Mouse (Mus musculus) left cerebral cortex, postnatal 25 days (tissue): ENCODE results near the gene Fbxo11. TPM values are rescaled to one million over a fixed set of nuclear protein-coding genes. Genes with fewer than 3 reads are reported as not detected.
"Not testable (repeated sequence)": the region's sequence is repeated elsewhere in the genome, so short reads cannot be mapped to it uniquely, and the experiment has no call there.

Experiments used
- DNase-seq, 2 experiments: peaks; one replicate each; pipeline ENCODE4 v3.0.0; 2022; ENCODE audit warnings: low spot score in 2 of 2, mixed read lengths in 1 of 2
- intact Hi-C: fragments of 180-260 bp; cut with DNase I; formaldehyde crosslinking; loops from one replicate; pipeline ENCODE4 v1.15.1; 2025
- total RNA-seq, 2 experiments: library from RNA; stranded (reverse); gene quantifications; 2 replicates each; pipeline ENCODE4 v1.2.3; 2021

The Fbxo11 gene
- total RNA-seq, 2 experiments from 2014 or later: 118 to 119 TPM

- peak; percentile 55 to 78 for DNase-seq
- intact Hi-C loops: no loop called here
These were observed 35.7 kb downstream of the Fbxo11 start for GRCm38 (mm10) chr17:88029194-88029970.

GRCm38 (mm10) chr17:88025227-88025626 is 39.9 kb downstream of the Fbxo11 start:
- intact Hi-C loops: loop anchor here (1.0 kb wide), 1 partner anchor 226 kb away; no protein-coding TSS in a partner anchor
- DNase-seq: peak; percentile 63 to 65

DNA sequence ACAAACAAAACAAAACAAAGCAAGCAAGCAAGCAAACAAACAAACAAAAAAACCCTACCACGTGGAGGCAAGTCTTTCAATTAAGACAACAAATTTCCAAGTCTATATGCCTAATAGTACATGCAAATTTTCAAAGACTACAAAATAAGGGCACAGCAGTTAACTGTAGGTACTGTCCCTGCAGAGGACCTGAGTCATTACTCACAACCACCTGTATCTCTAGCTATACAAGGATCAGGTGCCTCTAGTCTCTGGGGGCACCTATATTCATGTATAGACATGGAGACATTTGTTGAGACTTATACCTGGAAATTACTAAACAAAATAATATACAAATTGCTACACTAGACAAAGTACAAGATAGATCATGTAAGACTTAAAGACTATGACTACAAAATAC is 41.2 kb downstream of the Fbxo11 start:
- intact Hi-C loops: no loop called here
- DNase-seq: no peak

GRCm38 (mm10) chr17:88016027-88016426 is 49.1 kb downstream of the Fbxo11 start:
- DNase-seq, intact Hi-C loops: not testable (repeated sequence)

DNA sequence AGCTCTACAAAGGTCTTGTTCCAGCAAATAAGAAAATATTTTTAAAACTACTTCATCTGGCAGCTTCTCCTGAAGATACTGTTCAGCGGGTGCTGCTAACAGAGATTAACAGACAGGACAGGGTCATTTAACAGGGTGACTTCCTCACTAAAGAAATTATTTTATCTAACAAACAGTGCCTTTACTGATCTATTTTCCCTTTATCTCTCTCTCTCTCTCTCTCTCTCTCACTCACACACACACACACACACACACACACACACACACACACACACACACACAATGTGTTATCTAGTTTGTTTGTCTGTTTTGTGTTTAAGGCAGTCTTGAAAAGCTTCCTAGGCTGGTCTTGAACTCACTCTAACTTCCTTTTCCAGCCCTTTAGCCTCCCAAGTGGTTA is 50.6 kb downstream of the Fbxo11 start:
- no peak for DNase-seq
- intact Hi-C loops: no loop called here

- no peak for DNase-seq
- intact Hi-C loops: no loop called here
These were observed 58.1 kb downstream of the Fbxo11 start for GRCm38 (mm10) chr17:88006956-88007355.

GRCm38 (mm10) chr17:88004892-88005291 is 60.2 kb downstream of the Fbxo11 start:
- intact Hi-C loops: no loop called here
- no peak for DNase-seq

- no peak for DNase-seq
- intact Hi-C loops: no loop called here
These were observed 67.3 kb downstream of the Fbxo11 start for GRCm38 (mm10) chr17:87997808-87998207.

DNA sequence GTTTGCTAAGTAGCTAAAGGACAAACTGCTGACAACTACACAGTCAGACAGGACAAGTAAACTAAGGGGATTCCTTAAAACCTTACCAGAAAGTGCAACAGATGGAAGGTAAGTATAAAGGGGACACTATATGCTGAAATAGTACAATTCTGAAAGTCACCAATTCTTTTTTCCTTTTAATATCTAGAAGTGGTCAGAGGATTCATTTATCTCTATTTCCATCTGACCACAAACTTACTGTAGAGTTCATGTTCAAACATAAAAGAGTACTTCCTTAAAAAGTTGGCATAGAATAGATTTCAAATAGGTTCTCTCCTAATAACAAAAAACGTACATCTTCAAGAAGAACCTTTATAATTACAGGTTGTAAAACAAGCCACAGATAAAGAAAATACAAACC is 71.8 kb downstream of the Fbxo11 start:
- intact Hi-C loops: no loop called here
- no peak for DNase-seq

DNA sequence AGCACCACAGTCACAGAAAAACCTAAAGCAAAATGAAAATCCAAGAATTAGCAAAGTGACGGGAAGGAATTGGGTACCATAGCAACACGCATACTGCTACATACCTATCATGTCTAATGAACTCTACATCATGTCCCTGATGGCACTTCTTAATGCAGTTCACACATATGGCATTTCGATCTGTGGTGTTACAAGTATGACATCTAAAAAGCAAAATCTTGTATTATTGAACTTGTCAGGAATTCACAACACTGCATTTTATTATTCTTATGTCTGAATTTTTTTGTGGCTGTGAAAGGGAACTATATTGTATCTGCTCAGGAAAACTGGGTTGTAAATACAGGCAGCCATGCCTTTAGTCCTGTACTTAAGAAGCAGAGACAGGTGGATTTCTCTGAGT is 72.9 kb downstream of the Fbxo11 start:
- intact Hi-C loops: no loop called here
- DNase-seq: no peak

- no peak for DNase-seq
These were observed 77.6 kb downstream of the Fbxo11 start for GRCm38 (mm10) chr17:87987507-87987906.

GRCm38 (mm10) chr17:87985916-87986315 is 79.2 kb downstream of the Fbxo11 start:
- no peak for DNase-seq
- intact Hi-C loops: no loop called here

More at GRCm38 (mm10) chr17:87987507-87987906, 77.6 kb downstream of the Fbxo11 start:
- intact Hi-C loops: no loop called here

- intact Hi-C loops: no loop called here
- no peak for DNase-seq
These were observed 80.5 kb downstream of the Fbxo11 start for GRCm38 (mm10) chr17:87984440-87985214.

DNA sequence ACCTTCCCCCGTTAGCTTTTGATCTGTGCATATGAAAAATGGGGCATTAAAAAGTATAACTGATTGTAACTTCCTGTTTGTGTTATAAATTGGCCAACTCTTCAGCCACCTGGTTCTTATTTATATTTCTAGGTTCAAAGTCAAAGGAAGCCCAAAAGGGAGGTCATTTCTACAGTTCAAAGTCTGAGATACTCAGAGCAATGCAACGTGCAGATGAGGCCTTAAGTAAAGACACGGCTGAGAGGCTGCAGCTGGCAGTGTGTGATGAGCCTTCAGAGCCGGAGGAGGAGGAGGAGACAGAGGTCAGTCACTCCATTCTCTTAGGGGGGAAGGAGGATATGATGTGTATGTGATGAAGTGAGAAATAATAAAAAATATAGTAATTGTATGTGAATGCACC is 81.8 kb downstream of the Fbxo11 start:
- no peak for DNase-seq
- intact Hi-C loops: no loop called here

GRCm38 (mm10) chr17:87982112-87982511 is 83.0 kb downstream of the Fbxo11 start:
- intact Hi-C loops: no loop called here
- DNase-seq: no peak

GRCm38 (mm10) chr17:87979696-87980095 is 85.4 kb downstream of the Fbxo11 start:
- intact Hi-C loops, DNase-seq: not testable (repeated sequence)

DNA sequence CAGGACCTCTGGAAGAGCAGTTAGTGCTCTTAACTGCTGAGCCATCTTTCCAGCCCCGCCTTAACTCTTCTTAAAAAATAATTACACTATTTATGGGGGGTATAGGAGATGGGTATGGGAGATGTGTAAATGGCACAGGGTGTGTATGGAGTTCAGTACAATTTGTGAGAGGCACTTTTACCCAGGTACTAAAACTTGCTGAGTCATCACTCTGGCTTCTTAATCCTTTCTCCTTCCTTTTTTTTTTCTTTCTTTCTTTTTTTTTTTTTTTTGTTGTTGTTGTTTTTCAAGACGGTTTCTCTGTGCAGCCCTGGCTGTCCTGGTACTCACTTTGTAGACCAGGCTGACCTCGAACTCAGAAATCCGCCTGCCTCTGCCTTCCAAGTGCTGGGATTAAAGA is 88.2 kb downstream of the Fbxo11 start:
- DNase-seq, intact Hi-C loops: not testable (repeated sequence)

DNA sequence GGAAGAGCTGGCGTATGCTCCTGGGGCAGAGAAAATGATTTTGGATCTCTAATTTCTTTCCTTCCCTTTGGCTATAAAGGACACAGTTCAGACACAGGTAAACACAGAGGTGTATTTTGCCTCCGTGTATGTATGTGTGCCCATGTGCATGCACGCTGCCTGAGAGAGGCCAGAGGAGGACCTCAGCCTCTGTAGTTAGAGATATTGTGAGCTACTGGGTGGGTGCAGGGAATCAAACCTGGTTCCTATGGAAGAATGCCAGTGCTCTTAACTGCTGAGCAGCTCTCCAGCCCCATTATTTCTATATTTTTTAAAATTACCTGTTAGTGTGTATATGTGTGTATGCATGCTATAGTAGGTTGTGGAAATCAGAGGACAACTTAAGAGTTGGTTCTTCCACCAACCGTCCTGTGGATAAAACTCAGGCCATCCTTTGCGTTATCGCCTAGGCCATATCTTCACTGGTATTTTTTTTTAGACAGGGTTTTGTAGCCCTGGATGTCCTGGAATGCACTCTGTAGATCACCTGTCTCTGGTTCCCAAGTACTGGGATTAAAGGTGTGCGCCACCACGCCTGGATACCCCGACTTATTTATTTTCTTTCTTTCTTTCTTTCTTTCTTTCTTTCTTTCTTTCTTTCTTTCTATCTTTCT is 88.8 kb downstream of the Fbxo11 start:
- intact Hi-C loops: no loop called here
- DNase-seq: no peak

GRCm38 (mm10) chr17:87975229-87975853 is 89.8 kb downstream of the Fbxo11 start:
- peak in 1 of 2 experiments; percentile 24 for DNase-seq
- intact Hi-C loops: no loop called here
